Mouse (Mus musculus) heart, postnatal 0 days (tissue): ENCODE results near the gene Prkcb.

ENCODE experiments used
- CTCF ChIP-seq: IDR thresholded peaks from 2 replicates; pipeline ENCODE4 v1.5.1; 2016; ENCODE audit warnings: antibody characterized with exemption, control low read depth, low read depth
- EP300 ChIP-seq: IDR thresholded peaks from 2 replicates; pipeline ENCODE4 v1.6.1; 2016; ENCODE audit warnings: antibody characterized with exemption, low read depth

- TF ChIP-seq CTCF (no peak), EP300 (no peak)
Observed at GRCm38 (mm10) chr7:122378473-122378872, 89.9 kb downstream of the Prkcb start.
